Mouse (Mus musculus) heart, postnatal 36 days (tissue): ENCODE data around the gene Nol9. TPM values are rescaled to one million over a fixed set of nuclear protein-coding genes. Genes with fewer than 3 reads are reported as not detected.

ENCODE experiments used
- DNase-seq, 2 experiments: peaks; one replicate each; pipeline ENCODE4 v3.0.0; 2021 to 2022
- intact Hi-C: fragments of 180-260 bp; cut with DNase I; formaldehyde crosslinking; loops from one replicate; pipeline ENCODE4 v1.15.1; 2025
- total RNA-seq, 2 experiments: library from RNA; stranded (reverse); gene quantifications; 2 replicates each; pipeline ENCODE4 v1.2.3; 2021

The Nol9 gene
- total RNA-seq, 2 experiments from 2014 or later, result 10.1 to 10.5 TPM

DNA sequence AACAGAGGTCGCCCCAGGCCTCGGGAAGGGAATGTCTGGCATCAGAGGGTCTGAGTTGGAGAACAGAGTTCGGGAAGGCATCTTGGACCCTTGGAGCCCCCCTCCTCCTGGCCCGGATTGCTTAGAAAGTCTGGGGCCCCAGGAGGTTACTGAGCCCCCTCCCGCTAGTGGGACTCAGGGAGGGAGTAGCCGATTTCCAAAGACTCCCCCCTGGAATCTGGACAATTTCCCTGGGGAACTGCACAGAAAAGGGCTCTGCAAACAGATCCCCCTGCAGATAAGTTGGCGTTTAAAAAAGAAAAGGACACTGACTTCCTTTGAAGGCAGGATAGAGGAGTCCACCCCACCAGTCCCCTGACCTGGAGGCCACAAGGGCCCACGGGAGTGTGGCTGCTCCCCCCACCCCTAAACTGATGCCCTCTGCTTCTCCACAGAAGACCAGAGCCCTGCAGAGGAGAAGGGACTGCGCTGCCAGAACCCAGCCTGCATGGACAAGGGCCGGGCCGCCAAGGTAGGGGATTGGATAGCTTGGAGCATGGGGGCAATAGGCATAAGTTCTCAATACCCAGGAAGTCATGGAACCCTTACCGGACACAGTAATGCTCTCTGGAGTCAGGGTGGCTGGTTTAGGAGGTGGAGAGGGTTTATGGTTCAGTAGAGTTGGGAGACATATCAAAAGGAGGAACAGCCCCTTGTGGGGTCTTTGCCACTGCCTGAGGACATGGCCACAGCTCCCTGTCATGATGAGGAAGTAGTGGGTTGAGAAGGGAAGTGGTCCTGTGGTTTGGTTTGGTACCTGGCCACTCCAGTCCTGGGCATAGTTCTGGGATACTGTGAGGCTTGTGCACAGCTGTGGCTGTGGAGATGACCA, 48.3 kb downstream of the Nol9 start:
- intact Hi-C loops, result no loop called here
- DNase-seq, result no peak

DNA sequence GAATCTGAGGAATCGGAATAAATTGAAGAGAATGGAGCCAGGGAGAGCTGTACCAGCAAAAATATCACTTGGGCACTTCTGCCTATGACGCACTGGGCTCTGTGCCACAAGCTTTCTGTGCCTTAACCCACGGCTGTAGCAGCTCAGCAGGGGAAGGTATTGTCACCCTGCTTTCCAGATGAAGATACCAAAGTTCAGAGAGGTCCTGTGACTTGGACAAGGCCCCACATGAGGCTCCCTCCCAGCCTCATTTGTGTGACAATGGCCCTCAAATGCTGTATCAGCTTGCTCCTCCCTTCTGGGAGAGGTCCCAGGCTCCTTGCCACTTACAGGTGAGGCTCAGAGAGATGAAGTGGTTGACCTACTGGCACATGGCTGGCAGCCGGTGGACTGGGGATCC, 49.0 kb downstream of the Nol9 start:
- no peak for DNase-seq
- intact Hi-C loops, result no loop called here

GRCm38 (mm10) chr4:152088556-152089120, 49.5 kb downstream of the Nol9 start:
- intact Hi-C loops, result no loop called here
- DNase-seq, result no peak

DNA sequence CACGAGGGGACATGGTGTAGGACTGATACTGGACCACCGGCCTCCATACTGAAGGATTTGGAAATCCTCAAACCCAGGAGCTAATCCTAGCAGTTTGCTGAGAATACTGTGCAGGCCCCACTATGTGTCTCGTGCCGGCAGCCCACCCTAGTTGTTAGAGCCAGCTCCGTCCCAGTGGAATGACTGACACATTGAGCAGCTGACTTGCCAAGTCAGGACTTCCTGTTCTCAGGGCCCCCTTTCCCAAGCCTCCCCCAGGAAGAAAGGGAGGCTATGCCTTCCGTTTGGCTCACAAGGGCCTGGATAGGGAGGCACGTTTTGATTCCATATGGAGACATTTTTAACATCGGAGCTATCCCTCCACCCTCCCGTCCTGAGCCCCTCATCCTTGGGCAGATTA, 51.1 kb downstream of the Nol9 start:
- DNase-seq, result no peak
- intact Hi-C loops, result no loop called here

- intact Hi-C loops, result no loop called here
- no peak for DNase-seq
Measured at GRCm38 (mm10) chr4:152092751-152093293, 53.7 kb downstream of the Nol9 start.

- intact Hi-C loops, result loop anchor here (2.0 kb wide), 1 partner anchor 55 kb away; the partner anchor contains the start of genes Nol9 and Tas1r1
- DNase-seq, result no peak
Measured at GRCm38 (mm10) chr4:152094233-152094632, 55.1 kb downstream of the Nol9 start.

GRCm38 (mm10) chr4:152095937-152096910, 57.1 kb downstream of the Nol9 start:
- intact Hi-C loops, result loop anchor here (1.0 to 2.0 kb wide), 3 partner anchors 53 to 115 kb away; partner anchors contain the start of genes Nol9 and Tas1r1
- peak; percentile 83 to 91 for DNase-seq

DNA sequence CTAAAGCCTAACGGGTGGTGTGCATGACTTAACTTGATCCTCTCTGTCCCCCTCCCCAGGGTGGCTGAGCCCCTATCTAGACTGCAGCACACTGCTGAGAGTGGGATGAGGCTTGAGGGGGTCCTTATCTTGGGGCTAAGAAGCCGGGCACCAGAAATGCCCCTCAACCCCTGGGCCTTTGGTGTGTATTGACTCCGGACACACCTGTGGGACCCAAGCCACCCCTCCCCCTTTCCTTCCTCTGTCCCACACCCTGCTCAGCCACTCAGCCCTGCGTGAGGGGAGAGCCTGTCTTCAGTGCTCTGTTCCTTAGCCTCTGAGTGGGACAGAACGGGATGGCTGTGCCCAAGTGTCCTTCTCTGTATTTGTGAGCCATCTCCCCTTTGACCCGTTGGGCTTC, 57.8 kb downstream of the Nol9 start:
- intact Hi-C loops, result loop anchor here (1.0 to 2.0 kb wide), 2 partner anchors 54 to 116 kb away; no protein-coding TSS in a partner anchor
- peak in 1 of 2 experiments; percentile 48 for DNase-seq

DNA sequence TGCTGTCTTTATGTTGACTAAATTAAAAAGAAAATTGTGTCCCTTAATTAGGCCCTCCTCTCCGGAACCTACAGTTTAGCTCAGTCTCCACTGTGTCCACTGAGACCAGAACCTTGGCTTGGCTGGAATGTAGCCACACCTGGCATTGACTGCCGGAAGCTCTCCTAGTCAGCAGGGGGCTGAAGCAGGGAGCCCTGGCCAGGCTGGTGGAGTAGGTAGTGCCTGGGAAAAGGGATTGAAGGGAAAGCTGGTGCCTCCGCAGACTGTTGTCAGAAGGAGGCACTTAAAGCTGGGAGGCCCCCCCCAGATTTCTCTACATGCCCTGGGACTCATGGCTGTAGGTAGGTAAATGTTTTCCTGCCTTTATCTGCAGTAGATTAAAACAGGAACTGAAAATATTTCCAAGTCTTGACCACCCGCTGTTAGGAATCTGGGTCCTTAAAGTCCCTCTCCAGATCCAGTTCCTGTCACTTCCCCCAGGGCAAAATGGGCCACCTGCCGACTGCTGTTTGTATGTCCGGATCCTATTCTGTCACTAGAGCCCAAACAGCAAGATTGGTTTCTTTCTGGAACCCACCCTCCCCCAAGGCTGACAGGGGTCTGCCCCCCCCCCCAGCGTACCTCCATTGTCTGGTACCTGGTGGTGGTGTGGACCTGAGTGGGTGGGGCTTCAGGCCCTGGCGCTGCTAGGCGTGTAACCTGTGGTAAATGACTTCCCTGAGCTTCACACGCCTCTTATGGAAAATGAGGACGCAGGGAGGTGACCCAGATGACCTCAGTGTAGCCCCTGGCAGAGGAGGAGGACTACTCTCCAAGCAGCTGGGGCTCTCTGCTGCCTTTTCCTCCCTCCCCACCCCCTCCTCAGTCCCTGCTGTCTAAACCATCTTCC, 59.0 kb downstream of the Nol9 start:
- peak in 1 of 2 experiments; percentile 47 for DNase-seq
- intact Hi-C loops, result loop anchor here (2.0 kb wide), 1 partner anchor 117 kb away; no protein-coding TSS in a partner anchor

DNA sequence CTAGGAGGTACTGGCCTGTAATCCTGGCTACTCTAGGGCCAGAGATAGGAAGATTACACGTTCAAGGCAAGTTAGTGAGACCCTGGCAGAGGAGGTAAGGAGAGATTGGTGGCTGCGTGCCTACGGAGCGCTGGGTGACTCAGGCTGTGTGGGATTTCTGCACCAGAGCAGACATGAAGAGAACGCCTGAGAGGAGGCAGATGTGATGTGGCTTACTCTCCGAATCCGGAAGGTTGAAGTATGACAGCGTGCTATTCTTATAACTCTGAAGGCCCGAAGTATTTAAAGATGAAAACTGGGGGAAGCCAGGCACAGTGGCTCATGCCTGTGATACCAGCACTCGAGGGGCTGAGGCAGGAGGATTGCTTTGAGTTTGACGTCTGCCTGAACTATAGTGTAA, 61.4 kb downstream of the Nol9 start:
- intact Hi-C loops, result no loop called here
- no peak for DNase-seq

DNA sequence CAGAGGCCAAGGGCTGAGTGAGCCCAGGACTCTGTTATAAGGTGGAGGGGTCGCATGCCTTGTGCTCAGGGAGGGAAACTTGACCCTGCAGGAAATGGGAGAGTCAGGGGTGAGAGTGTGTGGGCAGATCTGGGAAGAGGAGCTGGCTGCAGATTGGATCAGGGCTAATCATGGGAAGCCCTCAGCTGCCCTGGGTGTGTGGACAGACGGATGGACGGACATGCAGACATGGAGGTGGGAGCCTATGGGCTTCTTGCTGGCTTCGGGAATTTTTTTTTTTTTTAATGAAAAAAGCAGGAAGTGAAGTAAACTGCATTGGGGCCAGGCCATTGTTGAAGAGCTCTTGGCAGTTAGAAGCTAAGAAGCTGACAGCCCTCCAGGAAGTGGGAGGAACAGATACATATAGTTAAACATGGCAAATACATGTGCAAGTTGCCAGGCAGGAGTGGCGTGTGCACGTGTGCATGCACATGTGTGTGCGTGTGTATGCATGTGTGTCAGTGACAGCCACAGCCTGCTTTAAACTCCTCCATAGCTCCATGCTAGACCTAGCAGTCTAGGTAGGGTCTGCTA, 62.0 kb downstream of the Nol9 start:
- intact Hi-C loops, result no loop called here
- no peak for DNase-seq

GRCm38 (mm10) chr4:152101921-152102320, 62.8 kb downstream of the Nol9 start:
- DNase-seq, result no peak
- intact Hi-C loops, result no loop called here

DNA sequence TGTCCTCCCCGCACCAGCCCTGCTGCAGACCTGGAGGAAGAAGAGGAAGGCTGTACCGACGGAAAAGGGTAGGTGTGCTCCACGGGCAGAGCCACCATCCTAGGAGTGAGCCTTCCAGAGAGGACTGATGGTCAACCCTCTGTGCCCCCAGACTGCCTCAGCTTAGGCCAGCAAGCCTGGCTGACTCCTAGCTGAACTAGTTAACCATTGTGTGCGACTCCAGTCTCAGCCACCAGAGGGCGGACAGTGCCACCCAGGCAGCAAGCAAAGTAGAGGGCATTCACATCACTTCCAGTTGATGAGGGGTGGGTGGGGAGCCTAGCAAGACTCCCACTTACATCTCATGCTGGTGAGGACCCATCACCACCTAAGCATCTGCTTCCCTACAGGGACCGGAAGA, 63.9 kb downstream of the Nol9 start:
- intact Hi-C loops, result no loop called here
- DNase-seq, result peak; percentile 71 to 79

DNA sequence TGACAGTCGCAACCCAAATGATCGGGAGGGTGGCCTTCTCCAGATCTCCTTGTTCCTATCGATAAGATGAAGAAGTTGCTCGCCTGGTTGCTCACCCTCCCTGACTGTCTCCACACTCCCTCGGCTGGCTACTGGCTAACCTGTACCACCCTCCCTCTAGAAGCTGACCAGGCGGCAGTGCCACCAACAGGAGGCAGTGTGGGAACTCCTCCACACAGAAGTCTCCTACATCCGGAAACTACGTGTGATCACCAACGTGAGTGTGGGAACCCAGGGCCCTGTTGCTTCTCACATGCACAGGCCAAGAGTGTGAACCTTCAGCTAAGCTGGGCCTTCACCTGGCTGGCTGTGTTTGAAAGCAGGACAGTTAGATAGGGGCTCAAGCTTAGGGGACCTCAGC, 67.6 kb downstream of the Nol9 start:
- no peak for DNase-seq
- intact Hi-C loops, result no loop called here

DNA sequence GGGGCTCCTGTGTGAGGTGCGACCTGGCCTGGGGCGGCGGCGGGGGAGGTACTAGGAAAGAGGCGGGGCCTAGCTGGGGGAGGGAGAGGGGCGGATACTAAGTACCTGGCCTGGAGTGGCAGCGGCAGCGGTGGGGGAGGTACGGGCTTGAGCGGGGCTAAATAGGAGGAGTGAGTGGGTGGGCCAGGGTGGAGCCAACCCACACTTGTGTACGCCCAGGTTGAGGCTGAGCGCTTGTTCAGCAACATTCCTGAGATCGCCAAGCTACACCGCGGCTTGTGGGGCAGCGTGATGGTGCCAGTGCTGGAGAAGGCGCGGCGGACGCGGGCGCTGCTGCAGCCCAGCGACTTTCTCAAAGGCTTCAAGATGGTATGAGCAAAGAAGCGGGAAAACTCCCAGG, 68.4 kb downstream of the Nol9 start:
- no peak for DNase-seq
- intact Hi-C loops, result no loop called here

DNA sequence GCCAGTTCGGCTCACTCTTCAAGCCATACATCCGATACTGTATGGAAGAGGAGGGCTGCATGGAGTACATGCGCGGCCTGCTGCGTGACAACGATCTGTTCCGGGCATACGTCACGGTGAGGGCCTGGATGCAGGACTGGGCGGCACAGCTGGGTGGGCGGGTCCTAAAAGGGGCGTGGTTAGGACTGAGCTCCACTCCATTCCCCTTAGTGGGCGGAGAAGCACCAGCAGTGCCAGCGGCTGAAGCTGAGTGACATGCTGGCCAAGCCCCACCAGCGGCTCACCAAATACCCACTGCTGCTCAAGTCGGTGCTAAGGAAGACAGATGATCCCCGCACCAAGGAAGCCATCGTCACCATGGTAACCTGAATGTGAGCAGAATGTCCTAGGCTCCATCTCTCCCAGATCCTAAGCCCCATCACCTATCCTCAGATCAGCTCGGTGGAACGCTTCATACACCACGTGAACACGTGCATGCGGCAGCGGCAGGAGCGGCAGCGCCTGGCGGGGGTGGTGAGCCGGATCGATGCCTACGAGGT, 68.9 kb downstream of the Nol9 start:
- no peak for DNase-seq
- intact Hi-C loops, result no loop called here

DNA sequence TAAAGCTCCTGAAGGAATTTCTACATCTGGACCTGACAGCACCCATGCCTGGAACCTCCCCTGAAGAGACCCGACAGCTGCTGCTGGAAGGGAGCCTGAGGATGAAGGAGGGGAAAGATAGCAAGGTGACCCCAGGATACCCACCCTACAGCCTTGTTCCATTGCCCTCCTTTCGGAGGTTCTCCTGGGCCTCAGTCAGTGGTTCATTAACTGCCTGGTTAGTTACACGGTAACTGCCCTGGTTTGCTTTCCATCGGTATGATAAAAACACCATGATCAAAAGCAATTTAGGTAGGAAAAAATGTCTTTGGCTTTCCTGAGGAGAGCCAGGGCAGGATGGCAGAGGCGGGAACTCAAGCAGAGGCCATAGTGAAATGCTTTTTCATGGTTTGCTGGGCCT, 69.6 kb downstream of the Nol9 start:
- intact Hi-C loops, result no loop called here
- no peak for DNase-seq

DNA sequence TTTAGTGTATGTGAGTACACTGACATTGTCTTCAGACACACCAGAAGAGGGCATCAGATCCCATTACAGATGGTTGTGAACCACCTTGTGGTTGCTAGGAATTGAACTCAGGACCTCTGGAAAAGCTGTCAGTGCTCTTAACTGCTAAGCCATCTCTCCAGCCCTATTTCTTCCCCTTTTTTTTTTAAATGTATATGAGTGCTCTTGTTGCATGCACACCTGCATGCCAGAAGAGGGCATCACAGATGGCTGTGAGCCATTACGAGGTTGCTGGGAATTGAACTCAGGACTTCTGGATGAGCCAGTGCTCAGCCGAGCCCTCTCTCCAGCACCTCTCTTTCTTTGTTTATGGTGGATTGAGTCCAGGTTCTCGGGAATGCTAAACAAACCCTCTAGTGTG, 70.4 kb downstream of the Nol9 start:
- no peak for DNase-seq
- intact Hi-C loops, result no loop called here

DNA sequence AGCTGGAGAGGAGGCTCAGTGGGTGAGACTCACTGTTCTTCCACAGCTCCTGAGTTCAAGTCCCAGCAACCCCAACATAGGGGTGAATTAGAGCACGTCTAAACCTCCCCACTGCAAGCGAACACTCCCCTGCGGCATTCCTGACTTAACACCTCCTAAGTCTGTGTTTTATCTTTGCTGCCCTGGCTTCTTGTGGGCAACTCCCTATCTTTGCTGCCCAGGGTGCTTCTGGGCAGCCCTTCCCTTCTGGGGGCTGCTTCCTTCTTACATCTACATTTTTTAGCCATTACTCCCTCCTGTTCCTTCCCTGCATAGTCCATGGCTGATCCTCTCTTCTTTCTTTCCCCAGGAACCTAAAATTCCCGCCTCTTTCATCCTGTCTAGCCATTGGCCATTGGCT, 71.6 kb downstream of the Nol9 start:
- DNase-seq, result no peak
- intact Hi-C loops, result no loop called here
